Mouse (Mus musculus): ENCODE measurements at regions not wholly inside any gene's neighbourhood (a gene's known extent, or its start where the extent isn't known, plus 50 kb on each side); places are given as distances from the start of the nearest gene placed in this dataset.

- H3K36me3 ChIP-seq (ENCODE audit: control insufficient read depth in 1 of 2, insufficient read depth in 2 of 2, low read length in 2 of 2), result no peaks in the 10 kb centered on the region
- no peaks in the 10 kb centered on the region; the same call in 1 of the 2 replicates for H3K79me2 ChIP-seq (ENCODE audit: control insufficient read depth, insufficient read depth, low read length, poor library complexity)
- no peaks in the 10 kb centered on the region for H3K27me3 ChIP-seq (ENCODE audit: control insufficient read depth in 1 of 2, insufficient read depth in 2 of 2, low read length in 2 of 2)
- no peaks in the 10 kb centered on the region for H3K9me3 ChIP-seq (replicated peaks; ENCODE audit: insufficient read depth, low read length)
- no peak overlapping the region for H3K9ac ChIP-seq (ENCODE audit: control insufficient read depth, low read depth, low read length, poor library complexity, severe bottlenecking)
- no peak for DNase-seq (ENCODE audit: low read depth, low spot score)
- no peak overlapping the region for H3K27ac ChIP-seq (ENCODE audit: control insufficient read depth, low read depth, low read length)
- no peaks in the 10 kb centered on the region for H3K4me1 ChIP-seq (ENCODE audit: control insufficient read depth in 1 of 2, insufficient read depth in 2 of 2, low read length in 2 of 2)
- TF ChIP-seq ZC3H11A (IDR thresholded peaks at IDR 0.05; ENCODE audit: low read depth, low read length) (no peak), MAFK (IDR thresholded peaks at IDR 0.05; ENCODE audit: borderline replicate concordance, low read depth, low read length) (no peak), UBTF (IDR thresholded peaks at IDR 0.05; ENCODE audit: borderline replicate concordance, insufficient read depth, low read depth, low read length) (no peak), GABPA (IDR thresholded peaks at IDR 0.05; ENCODE audit: low read depth, low read length) (no peak), MYB (IDR thresholded peaks at IDR 0.05; ENCODE audit: low read depth, low read length) (no peak), MXI1 (IDR thresholded peaks at IDR 0.05; ENCODE audit: low read depth, low read length) (no peak), SMC3 (IDR thresholded peaks at IDR 0.05; ENCODE audit: low read depth, low read length) (no peak), MAX (IDR thresholded peaks at IDR 0.05; ENCODE audit: low read length) (no peak)
- no peak overlapping the region for H3K4me3 ChIP-seq (ENCODE audit: control insufficient read depth in 1 of 2, insufficient read depth in 1 of 2, low read depth in 2 of 2, low read length in 2 of 2)
Measured at GRCm38 (mm10) chr4:95283789-95284188, 231.8 kb upstream of the Jun start.

DNA sequence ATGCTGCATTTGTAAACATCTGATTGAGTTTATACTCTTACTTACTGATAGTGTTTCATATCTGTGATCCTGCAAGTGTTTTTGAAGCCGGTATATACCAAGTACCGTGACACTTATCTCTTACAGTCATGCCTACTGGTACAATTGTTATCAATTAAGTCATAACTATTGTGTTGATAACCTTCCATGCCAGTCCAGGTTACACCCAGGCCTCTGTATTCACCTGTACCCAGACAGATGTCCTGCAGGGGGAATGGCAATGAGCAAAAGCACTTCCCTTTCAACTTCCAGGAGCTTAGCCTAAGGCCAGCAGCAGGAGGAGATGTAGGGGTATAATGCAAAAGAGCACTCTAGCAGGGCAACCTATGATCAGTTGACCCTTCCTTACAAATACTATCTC lies 232.2 kb upstream of the Jun start:
- H3K36me3 ChIP-seq (ENCODE audit: control insufficient read depth in 1 of 2, insufficient read depth in 2 of 2, low read length in 2 of 2), result no peaks in the 10 kb centered on the region
- no peak for DNase-seq (ENCODE audit: low read depth, low spot score)
- TF ChIP-seq JUND (IDR thresholded peaks at IDR 0.05; ENCODE audit: low read depth, low read length), result no peak
- TF ChIP-seq MAFK (IDR thresholded peaks at IDR 0.05; ENCODE audit: borderline replicate concordance, low read depth, low read length), result no peak
- TF ChIP-seq RAD21 (IDR thresholded peaks at IDR 0.05; ENCODE audit: low read depth, low read length), result no peak
- no peak for TF ChIP-seq GABPA (IDR thresholded peaks at IDR 0.05; ENCODE audit: low read depth, low read length)
- TF ChIP-seq MAZ (IDR thresholded peaks at IDR 0.05; ENCODE audit: low read depth, low read length), result no peak
- no peak for TF ChIP-seq TAL1 (IDR thresholded peaks at IDR 0.05; ENCODE audit: low read length)
- no peak for TF ChIP-seq USF1 (IDR thresholded peaks at IDR 0.05; ENCODE audit: low read depth, low read length)
- no peak for TF ChIP-seq BHLHE40 (IDR thresholded peaks at IDR 0.05; ENCODE audit: borderline replicate concordance, low read depth, low read length)
- TF ChIP-seq SMC3 (IDR thresholded peaks at IDR 0.05; ENCODE audit: low read depth, low read length), result no peak
- H3K79me2 ChIP-seq (ENCODE audit: control insufficient read depth, insufficient read depth, low read length, poor library complexity), result no peaks in the 10 kb centered on the region; the same call in 1 of the 2 replicates
- no peak overlapping the region for H3K27ac ChIP-seq (ENCODE audit: control insufficient read depth, low read depth, low read length)
- no peaks in the 10 kb centered on the region for H3K4me1 ChIP-seq (ENCODE audit: control insufficient read depth in 1 of 2, insufficient read depth in 2 of 2, low read length in 2 of 2)
- H3K9ac ChIP-seq (ENCODE audit: control insufficient read depth, low read depth, low read length, poor library complexity, severe bottlenecking), result no peak overlapping the region
- H3K27me3 ChIP-seq (ENCODE audit: control insufficient read depth in 1 of 2, insufficient read depth in 2 of 2, low read length in 2 of 2), result no peaks in the 10 kb centered on the region
- H3K4me3 ChIP-seq (ENCODE audit: control insufficient read depth in 1 of 2, insufficient read depth in 1 of 2, low read depth in 2 of 2, low read length in 2 of 2), result no peak overlapping the region
- no peaks in the 10 kb centered on the region for H3K9me3 ChIP-seq (replicated peaks; ENCODE audit: insufficient read depth, low read length)

DNA sequence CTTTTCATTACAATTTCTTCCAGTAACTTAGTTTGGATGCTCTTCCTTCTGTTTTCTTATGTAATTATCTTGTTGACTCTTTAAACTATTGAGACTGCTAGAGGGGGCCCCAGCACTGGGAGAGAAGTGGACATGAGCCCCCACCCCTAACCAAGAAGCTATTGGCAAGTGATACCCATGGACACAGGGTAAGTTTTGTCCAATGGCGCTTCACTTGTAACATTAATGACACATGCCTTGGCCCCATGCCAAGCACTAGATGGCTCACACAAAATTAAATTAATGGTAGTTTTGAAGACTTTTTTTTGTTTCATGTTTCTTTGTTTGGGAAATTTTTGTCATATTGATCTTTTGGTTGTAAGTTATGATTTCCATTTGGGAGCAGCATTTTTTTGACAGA lies 232.7 kb upstream of the Jun start:
- no peaks in the 10 kb centered on the region for H3K27me3 ChIP-seq (ENCODE audit: control insufficient read depth in 1 of 2, insufficient read depth in 2 of 2, low read length in 2 of 2)
- H3K79me2 ChIP-seq (ENCODE audit: control insufficient read depth, insufficient read depth, low read length, poor library complexity), result no peaks in the 10 kb centered on the region; the same call in 1 of the 2 replicates
- H3K4me3 ChIP-seq (ENCODE audit: control insufficient read depth in 1 of 2, insufficient read depth in 1 of 2, low read depth in 2 of 2, low read length in 2 of 2), result no peak overlapping the region
- H3K36me3 ChIP-seq (ENCODE audit: control insufficient read depth in 1 of 2, insufficient read depth in 2 of 2, low read length in 2 of 2), result no peaks in the 10 kb centered on the region
- no peaks in the 10 kb centered on the region for H3K9me3 ChIP-seq (replicated peaks; ENCODE audit: insufficient read depth, low read length)
- H3K9ac ChIP-seq (ENCODE audit: control insufficient read depth, low read depth, low read length, poor library complexity, severe bottlenecking), result no peak overlapping the region
- H3K27ac ChIP-seq (ENCODE audit: control insufficient read depth, low read depth, low read length), result no peak overlapping the region
- H3K4me1 ChIP-seq (ENCODE audit: control insufficient read depth in 1 of 2, insufficient read depth in 2 of 2, low read length in 2 of 2), result no peaks in the 10 kb centered on the region
- TF ChIP-seq ZKSCAN1 (IDR thresholded peaks at IDR 0.05; ENCODE audit: low read depth, low read length) (no peak), MAFK (IDR thresholded peaks at IDR 0.05; ENCODE audit: borderline replicate concordance, low read depth, low read length) (no peak), SIN3A (IDR thresholded peaks at IDR 0.05; ENCODE audit: low read length) (no peak), HCFC1 (IDR thresholded peaks at IDR 0.05; ENCODE audit: low read depth, low read length) (no peak), TAL1 (IDR thresholded peaks at IDR 0.05; ENCODE audit: low read length) (no peak), E2F4 (IDR thresholded peaks at IDR 0.05; ENCODE audit: borderline replicate concordance, low read depth, low read length) (no peak), EP300 (IDR thresholded peaks at IDR 0.05; ENCODE audit: low read depth in 1 of 2, low read length in 2 of 2) (no peak), MEF2A (IDR thresholded peaks at IDR 0.05; ENCODE audit: extremely low read depth, insufficient replicate concordance, low read depth, low read length, poor library complexity, severe bottlenecking) (no peak), ZMIZ1 (IDR thresholded peaks at IDR 0.05; ENCODE audit: low read depth, low read length) (no peak), NELFE (IDR thresholded peaks at IDR 0.05; ENCODE audit: low read depth, low read length) (no peak), POLR2AphosphoS5 (IDR thresholded peaks at IDR 0.05; ENCODE audit: borderline replicate concordance, low read depth, low read length) (no peak), RAD21 (IDR thresholded peaks at IDR 0.05; ENCODE audit: low read depth, low read length) (no peak), SMC3 (IDR thresholded peaks at IDR 0.05; ENCODE audit: low read depth, low read length) (no peak), GABPA (IDR thresholded peaks at IDR 0.05; ENCODE audit: low read depth, low read length) (no peak), CTCF (IDR thresholded peaks at IDR 0.05 in 2 of 3, conservative IDR thresholded peaks at IDR 0.05 in 1 of 3; ENCODE audit: control insufficient read depth in 1 of 3, insufficient read depth in 1 of 3, low read depth in 2 of 3, low read length in 3 of 3, poor library complexity in 1 of 3, severe bottlenecking in 1 of 3) (no peak), POLR2AphosphoS2 (IDR thresholded peaks at IDR 0.05; ENCODE audit: low read length) (no peak)
- DNase-seq (ENCODE audit: low read depth, low spot score), result no peak
